Mouse (Mus musculus) liver, embryonic 14.5 days (tissue): ENCODE data around the gene Vapa.

Experiments
- CTCF ChIP-seq: IDR thresholded peaks from 2 replicates; pipeline ENCODE4 v1.5.1; 2016; ENCODE audit warnings: antibody characterized with exemption, low read depth, control low read depth
- EP300 ChIP-seq: IDR thresholded peaks from 2 replicates; pipeline ENCODE4 v1.6.1; 2016; ENCODE audit warnings: antibody characterized with exemption, low read depth

DNA sequence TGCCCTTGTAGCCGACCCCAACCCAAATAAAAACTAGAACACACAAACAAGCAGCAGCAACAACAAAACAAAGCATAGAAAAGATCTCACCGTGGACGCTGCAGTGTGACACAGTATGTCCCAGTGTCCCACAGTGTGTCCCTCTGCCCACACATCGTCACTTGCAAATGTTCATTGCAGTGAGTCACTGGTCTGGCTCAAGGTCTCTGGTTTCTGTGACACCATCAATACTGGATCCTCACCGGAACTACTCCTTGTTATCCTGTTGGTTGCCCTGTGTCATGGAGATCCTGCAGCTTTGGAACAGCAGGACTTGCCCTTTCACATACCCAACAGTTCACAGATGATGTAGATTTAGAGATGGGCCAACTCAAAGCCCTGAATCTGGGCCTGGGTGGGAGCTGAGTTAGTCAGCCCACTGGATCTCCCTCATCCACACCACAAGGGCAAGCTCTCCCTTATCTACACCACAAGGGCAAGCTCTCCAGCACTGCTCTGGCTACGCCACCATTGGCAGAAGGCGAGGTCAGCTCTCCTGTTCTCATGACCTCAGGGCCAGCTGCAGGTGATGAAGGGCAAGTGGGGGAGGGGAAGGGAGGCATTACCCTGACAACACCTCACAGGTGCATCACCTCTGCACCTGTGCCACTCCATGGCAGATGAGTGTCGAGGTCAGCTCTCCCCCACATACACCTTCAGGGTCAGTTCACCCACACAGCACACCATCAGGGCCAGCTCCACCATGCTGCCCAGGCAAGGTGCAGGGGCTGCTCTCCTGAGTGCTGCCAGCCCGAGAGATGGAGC lies 35.2 kb upstream of the Vapa start:
- TF ChIP-seq CTCF (no peak), EP300 (no peak)
